Mouse (Mus musculus) CD8-positive naive resting alpha-beta T cell, adult 2 months (primary cell): ENCODE results near the gene Snapc3.

Experiments
- DNase-seq, 2 experiments: peaks; one replicate each; pipeline ENCODE4 v3.0.0; 2022; ENCODE audit warnings: low read depth in 2 of 2, low spot score in 2 of 2

The Snapc3 gene

DNA sequence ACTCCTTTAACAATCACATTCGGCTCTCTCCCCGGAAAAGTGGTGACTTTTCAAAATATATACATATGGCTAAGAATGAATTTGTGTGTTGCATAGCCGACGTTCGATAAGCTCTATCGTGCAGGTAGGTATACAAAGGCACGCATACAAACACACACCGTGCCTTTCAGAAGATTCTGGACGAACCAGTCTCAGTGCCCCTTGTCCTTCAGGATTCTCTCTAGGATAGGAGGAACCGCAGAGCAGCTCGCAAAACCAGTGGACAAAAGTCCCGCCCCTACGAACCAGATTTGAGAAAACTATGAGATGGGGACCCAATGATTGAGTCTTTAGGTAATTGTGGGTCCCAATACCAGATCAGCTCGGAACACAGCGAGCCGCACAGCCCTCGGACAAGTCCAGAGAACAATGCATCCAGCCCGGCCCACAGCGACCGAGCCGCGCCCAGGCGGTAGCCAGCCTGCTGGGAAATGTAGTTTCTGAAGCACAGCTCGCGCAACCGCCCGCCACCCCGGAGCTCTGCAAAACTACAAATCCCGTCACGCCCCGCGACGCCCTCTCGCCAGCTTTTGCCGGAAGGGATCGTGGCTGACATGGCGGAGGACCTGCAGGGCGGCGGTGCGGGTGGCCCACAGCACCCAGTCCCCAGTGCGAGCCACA lies at the start of gene Snapc3:
Gene Snapc3, plus strand, starts transcription at position 565 of the 660 bp plus-strand sequence.
- DNase-seq = peak; percentile 90 to 92

DNA sequence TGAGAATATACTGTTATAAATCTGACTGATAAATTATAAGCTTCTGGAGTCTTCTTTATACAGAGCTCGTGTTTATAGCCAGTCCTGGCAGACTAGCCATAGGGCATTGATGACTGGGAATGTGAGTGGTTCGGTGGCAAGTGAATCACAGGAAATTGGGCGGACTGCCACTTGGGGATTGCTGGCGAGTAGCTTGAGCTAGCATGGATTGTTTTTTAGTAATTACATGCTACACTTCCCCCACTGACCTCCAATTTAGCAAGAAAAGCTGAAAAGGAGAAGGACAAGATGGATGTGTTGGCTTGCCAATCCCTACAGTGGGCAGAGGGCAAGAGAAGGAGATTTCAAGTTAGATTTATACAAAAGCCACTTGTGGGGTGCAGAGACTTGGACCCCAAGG lies 44.1 kb upstream of the Snapc3 start:
- no peak for DNase-seq

DNA sequence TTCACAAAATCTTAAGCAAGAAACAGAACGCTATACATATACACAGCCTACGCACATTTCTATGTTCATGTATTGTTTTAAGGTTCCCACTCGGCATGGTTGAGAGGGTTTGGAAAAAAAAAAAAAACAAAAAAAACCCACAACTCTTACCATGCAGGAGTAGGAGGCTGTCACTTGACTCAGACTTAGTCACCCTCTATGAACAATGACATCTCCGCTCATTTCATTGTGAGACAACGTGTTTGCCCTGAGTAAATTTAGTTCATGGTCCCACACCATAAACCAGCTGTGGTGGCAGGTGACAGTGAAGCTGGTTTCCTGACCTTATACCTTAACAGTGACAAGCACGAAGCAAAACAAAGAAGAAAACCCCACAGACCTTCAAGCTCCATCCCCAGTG lies 41.9 kb upstream of the Snapc3 start:
- DNase-seq = no peak

DNA sequence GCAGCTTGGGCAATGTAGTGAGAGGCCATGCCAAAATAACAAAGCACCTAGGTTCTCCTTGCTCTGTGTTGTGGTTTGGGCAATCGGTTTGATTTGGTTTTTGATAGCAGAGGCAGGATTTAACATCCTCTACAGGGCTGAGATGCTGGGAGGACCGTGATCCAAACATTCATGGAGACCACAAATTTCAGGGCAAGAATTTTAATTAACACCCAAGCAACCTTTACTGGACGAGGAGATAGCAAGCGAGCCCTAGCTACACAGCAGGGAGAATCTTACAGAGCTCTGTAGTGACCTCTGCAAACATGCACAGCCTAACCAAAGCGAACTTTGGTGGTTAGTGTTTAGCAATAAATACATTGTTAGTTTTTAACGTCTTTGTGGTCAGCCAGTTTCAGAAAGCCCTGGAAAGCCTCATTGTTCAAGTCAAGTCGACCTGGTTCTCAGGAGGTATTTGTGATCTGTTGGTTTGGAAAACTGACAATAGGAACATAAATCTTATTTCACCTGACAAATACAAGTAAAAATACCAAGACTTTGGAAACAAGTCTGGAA lies 41.0 kb upstream of the Snapc3 start:
- no peak for DNase-seq

DNA sequence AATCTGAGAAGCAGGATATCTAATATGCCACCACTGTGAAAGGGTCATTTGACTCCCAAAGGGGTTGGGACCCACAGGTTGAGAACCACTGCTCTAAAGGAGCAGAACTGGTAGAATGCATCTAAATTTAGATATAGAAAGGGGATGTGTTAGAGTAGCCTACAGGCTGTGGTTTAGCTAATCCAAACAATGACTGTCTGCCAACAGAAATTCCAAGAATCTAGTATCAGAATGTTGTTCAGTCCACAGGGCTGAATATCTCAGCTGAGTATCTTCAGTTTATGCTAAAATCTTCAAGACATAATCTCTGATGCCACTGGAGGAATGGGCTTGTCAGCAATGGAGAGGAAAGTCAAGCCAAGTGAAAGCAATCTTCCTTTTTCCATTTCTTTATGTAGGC lies 38.5 kb upstream of the Snapc3 start:
- DNase-seq = no peak

DNA sequence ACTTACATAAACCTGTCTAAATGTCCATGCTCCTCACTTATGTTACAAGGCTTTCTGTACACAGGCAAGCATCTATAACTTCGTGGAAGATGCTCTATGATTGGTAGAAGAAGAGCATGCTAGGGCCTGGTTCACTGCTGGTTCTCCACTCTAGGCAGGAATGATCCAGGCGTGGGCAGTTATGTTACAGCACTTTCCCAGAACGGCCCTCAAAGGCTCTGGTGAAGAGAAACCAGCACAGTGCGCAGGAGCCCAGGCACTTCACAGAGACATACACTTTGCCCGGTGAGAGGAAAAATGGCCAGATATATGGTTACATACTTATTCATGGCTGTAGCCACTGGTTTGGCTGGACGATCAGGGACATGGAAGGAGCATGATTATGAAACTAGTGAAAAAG lies 37.8 kb upstream of the Snapc3 start:
- no peak for DNase-seq

DNA sequence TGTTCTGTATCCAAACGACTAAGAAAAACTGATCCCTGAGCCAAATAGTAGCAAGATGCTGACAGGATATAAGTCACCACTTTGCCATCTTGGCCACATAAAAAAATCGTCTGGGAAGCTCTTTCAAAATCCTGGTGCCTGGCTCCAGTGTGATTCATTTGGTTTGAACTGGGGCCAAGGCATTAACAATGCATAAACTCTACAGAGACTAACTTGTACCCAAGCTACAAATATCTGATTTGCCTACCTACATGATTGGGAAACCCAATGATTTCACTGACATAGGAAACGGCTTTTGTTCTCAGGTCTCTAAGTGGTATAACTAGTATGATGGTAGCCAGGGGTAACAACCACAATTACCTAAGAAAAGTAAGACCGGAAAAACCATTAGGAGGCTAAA lies 37.3 kb upstream of the Snapc3 start:
- no peak for DNase-seq

DNA sequence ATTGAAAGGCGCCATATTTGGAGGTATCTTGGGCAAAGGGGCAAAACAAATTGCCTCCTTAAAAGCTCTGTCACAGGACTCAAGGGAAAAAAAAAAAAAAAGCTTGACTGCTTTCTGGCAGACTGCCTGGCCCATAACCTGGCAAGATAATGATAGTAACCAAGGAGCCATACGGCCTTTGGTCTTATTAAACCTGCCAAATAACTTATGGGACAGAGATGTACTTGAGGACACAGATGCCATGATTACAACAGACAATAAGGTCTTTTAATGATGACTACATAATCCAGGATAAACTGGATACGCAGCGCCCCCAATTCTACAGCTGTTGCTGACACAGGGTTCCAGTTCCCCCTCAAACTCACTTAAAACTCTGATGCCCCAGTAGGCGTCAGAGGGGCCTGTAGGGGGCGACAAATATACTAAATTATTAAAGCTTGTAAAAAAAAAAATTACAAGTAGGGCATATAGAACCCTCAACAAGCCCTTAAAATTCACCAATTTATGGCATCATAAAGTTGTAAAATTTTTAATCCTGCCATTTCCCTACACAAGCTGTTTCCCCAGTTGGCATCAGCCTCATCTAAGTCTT lies 33.5 kb upstream of the Snapc3 start:
- peak; percentile 20 to 58 for DNase-seq

DNA sequence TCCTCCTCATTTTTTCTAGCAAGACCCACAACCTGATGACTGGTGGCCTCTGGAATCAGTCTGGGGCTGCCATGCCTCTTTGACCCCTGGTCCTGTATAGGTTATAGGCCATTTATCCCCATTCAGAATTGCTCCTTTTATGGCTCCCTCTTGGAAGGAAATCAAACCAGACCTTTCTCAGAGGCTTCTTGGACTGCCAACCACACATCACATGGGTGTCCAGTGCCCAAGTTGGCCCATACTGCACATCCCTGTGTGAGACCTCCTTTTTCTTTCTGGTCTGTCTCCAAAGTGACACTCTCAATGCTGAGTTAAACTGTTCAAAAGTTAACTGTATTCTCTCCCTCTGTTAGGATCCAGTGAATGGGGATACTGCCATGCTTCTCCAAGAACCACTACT lies 32.4 kb upstream of the Snapc3 start:
- DNase-seq = no peak

DNA sequence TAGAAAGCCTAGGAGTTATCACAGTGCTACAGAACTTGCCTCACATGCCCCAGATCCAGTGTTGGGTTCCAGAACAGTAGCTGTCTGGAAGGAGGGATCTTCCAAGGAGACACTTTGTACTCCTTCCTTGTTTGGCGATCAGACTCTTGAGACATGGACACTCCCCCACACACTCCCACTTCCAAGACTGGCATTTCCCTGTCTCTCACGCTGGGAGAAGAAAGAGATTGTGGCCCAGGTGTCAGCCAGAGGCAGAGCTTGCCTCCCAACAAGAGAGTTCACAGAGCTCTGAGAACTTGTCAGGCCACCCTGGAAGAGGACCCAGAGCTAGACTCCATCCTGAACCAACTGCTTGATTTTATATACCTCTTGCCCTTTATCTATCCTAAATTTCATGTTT lies 27.0 kb upstream of the Snapc3 start:
- no peak for DNase-seq

DNA sequence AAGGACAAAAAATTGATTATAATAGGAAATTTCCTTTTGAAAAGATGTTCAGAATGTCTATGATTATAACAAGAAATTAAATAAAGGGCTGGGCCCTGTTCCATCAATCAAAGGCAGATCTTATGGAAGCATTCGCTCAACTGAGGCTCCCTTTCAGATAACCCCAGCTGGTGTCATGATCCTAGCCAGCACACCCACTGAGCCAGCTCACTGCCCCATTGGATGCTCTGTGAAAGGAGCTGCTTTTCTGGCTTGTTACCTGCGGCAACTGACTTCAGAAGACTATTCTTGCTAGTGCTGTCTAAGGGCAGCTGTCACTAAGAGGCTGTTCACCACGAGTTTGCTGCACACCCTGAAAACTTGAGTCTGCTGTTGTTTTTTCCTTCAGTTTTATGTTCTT lies 25.6 kb upstream of the Snapc3 start:
- DNase-seq = no peak

DNA sequence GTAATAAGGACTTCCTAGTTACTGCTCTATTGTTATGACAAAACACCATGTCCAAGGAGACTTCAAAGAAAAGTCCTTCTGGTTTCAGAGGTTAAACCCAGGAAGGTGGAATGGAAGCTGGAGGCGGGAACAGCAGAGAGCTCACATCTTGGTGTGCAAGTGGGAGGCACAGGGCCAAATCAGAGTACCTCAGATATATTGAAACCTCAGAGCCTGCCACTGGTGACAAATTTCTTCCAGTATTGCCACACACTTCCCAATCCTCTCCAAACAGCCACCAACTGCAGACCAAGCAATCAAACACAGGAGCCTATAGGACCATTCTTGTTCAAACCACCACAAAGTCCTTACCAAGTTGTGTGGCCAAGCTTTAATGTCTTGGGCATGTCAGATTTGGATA lies 23.8 kb upstream of the Snapc3 start:
- DNase-seq = no peak

DNA sequence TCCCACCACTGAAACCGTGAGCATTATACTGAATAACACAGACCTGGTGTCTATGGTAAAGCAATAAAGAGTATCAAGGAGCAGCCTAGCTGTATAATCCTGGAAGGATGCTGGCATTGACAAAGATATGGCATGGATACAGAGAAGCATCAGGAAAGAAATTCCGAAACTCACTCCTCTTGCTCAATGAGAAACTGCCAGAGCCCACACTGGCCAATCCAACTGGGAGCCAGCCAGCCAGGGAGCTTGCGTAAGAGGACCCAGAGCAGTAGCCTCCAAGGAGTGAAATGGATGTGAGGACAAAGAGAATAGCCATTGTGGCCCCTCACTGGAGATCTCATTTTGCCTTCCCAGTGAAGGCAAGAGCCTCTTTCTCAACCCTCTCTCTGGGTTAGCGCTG lies 21.2 kb upstream of the Snapc3 start:
- DNase-seq = no peak

DNA sequence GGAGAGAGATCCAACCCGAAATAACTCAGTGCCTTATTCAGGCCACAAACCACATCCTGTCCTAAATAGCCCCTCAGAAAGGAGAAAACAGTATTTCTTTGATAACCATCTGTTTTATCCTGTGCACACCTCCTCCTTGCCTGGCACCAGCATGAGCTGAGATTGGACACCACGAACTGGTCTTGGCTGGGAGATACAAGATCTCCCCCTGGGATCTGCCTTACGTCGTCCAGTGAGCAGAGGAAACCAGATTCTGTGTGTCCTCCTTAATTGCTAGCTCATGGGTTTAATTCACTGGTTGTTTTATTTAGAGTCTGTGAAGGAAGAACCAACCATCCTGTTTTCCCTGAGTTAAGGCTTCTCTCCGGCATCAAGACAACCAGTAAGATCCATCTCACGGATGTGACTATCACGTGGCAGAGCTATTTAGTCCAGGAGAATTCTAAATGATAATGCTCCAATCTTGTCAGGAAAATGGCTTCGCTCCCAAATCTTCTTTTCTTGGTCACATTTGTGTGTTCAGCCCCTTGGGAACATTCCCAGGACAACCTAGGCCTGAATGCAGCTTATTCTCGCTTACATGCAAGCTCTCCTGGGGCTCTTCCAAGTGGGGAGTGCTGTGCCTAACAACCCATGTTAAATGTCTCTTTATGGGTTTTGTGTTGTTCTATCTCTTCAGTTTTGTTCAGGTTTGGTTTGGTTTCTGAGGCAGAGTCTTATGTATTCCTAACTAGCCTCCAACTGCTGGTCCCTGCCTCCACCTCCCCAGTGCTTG lies 20.3 kb upstream of the Snapc3 start:
- DNase-seq = no peak

DNA sequence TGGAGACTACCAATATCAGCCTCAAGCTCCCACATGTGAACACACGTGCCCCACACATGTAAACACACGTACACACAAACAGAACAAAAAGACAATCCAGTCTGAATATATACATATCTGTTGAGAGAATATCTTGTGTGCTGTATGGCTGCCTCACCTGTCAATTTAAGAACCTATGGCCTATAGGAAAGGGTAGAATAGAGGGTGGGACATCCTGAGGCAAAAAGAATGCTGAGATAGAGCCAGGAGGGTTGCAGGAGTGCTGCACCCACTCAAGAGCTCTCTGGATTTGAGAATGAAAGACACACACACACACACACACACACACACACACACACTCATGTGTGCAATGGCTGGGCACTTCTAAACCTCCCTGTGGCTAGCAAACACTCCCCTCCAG lies 19.0 kb upstream of the Snapc3 start:
- DNase-seq = no peak

DNA sequence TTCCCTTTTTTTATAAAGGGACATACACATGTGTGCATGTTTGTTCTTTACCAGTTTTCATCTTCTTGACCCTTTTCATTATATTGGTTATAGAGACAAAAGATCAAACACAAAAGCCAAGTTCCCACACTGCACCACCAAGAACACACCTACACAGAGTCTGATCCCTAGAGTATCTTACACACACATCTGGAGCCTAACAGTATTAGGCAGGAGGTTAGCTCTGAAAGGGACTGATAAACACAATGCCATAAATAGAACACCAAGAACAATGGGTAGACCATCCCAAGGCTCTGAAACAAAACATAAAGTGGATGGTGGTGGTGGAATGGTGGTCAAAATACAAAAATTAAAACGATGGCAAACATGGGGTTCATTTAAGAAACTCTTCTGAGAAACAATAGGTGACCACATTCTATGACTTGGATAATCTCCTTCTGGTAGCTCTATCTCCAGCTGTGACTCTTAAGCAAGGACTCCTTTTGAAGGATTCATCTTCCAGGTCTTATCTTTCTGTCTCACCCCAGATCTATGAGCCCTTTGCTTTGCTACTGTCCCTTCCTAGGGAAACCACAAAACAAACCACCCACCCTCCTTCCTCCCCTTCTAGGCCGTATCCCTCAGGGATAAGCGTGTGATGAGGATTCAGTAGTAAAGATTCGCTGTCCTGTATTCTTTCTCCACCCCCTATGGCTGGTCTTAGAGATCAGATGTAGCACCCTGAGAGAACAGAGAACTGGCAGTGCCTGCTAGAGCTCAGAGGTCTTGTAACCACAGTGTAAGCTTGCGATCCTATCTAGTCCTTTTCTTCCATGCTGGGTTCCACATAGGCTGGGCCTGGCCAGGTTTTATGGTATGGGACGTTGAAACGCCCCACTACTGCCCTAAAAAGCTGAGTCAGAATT lies 16.6 kb upstream of the Snapc3 start:
- DNase-seq = no peak

DNA sequence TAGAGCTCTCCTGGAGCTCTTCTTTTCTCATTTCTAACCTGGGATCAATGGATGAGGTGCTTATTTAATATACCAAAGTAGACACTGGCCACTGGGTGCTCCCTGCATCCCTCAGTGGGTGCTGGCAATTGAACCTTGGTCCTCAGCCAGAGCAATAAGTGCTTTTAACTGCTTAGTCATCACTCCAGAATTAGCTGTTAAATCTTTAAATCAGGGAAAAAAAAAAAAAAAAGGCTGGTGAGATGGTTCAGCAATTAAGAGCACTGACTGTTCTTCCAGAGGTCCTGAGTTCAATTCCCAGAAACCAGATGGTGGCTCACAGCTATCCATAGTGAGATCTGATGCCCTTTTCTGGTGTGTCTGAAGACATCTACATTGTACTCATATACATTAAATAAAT lies 15.8 kb upstream of the Snapc3 start:
- no peak for DNase-seq

DNA sequence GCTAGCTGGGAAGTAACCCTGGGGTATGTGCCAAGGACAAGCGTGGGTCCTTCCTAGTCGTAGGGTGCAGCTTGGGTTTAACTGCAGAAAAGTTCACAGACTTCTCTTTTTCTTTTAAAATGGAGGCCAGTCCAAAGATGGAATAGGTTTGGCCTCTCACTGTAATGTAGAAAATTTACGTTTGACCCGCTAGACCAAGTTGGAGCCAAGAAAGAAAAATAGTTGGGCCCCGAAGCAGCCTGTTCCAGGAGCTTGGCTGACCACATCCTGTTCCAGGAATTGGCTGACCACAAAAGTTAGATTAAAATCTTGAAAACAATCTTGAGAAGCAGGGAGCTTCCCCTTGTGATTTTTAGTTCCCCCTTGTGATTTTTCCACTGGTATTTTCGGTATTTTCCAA lies 9.8 kb upstream of the Snapc3 start:
- no peak for DNase-seq

DNA sequence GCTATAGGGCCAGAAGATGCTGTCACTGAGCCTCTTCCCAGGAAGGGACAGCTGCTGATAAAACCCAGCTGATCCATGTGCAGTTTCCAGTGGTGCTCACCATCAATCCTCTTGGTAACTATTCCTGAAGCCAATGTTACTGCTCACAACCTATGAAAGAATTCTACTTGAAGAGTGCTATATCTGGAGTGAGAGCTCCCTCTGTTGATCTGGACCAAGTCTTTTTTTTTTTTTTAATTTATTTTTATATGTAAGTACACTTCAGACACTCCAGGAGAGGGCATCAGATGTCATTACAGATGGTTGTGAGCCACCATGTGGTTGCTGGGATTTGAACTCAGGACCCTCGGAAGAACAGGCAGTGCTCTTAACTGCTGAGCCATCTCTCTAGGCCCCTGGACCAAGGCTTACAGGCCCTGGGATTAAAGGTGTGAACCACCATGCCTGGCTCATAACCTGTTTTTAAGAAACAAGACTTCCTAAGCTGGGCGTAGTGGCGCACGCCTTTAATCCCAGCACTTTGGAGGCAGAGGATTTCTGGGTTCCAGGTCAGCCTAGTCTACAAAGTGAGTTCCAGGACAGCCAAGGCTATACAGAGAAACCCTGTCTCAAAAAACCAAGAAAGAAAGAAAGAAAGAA lies 7.5 kb upstream of the Snapc3 start:
- DNase-seq = no peak

DNA sequence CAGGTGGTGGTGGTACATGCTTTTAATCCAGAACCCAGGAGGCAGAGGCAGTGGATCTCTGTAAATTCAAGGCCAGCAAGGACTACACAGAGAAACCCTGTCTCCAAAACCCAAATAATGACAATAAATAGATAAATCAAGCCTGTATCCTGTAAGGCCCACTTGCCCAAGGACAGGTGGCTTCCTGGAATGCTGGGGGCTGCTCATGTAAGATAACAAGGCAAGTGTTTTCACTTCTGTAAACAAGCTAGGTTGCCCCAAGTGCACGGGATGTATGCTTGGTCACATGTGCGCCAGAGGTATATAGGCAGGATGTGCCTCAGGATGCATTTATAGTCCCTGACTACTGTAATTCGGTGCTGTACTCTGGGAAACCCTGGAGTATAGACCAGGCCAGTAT lies 5.5 kb upstream of the Snapc3 start:
- no peak for DNase-seq
